Mouse (Mus musculus) stomach, embryonic 16.5 days (tissue): ENCODE data around the gene Il11. TPM values are rescaled to one million over a fixed set of nuclear protein-coding genes. Genes with fewer than 3 reads are reported as not detected.

Source experiments
- polyA plus RNA-seq: library from polyadenylated mRNA; unstranded; fragments of >200 nt; fragmentation: Nextera tagmentation; extraction: Ambion mirVana; gene quantifications from 2 replicates; pipeline ENCODE4 v1.2.1, GENCODE M21; 2015

Gene Il11
- polyA plus RNA-seq, 1 experiment from 2014 or later, result 0.26 TPM

Other genes starting within 250 kb of the Il11 start
- 8.5 TPM in 2 replicates for gene Syt5, start 235.3 kb downstream of the Il11 start, polyA plus RNA-seq
- 0.92 and 1.0 TPM in 2 replicates for gene Ptprh, start 178.8 kb downstream of the Il11 start, polyA plus RNA-seq
- gene Tmem86b, start 151.4 kb downstream of the Il11 start, polyA plus RNA-seq, result 2.3 and 3.4 TPM in 2 replicates
- gene Ppp6r1, start 123.8 kb downstream of the Il11 start, polyA plus RNA-seq, result 2.8 and 3.8 TPM in 2 replicates
- 77.2 and 88.0 TPM in 2 replicates for gene Hspbp1, start 97.8 kb downstream of the Il11 start, polyA plus RNA-seq
- 0.86 and 0.88 TPM in 2 replicates for gene Brsk1, start 92.3 kb downstream of the Il11 start, polyA plus RNA-seq
- gene Tmem150b, start 57.6 kb downstream of the Il11 start, polyA plus RNA-seq, result 0.76 and 0.90 TPM in 2 replicates
- 59.6 and 64.3 TPM in 2 replicates for gene Kmt5c, start 42.7 kb downstream of the Il11 start, polyA plus RNA-seq
- gene Cox6b2, start 29.8 kb downstream of the Il11 start, polyA plus RNA-seq, result 61.4 and 70.0 TPM in 2 replicates
- gene Fam71e2, start 11.6 kb downstream of the Il11 start, polyA plus RNA-seq, result not detected in 2 replicates
- gene Tmem190, start 78 bp upstream of the Il11 start, polyA plus RNA-seq, result 0.72 and 0.79 TPM in 2 replicates
- 21.2 and 21.7 TPM in 2 replicates for gene Tmem238, start 6.8 kb upstream of the Il11 start, polyA plus RNA-seq
- 255 and 322 TPM in 2 replicates for gene Rpl28, start 10.0 kb upstream of the Il11 start, polyA plus RNA-seq
- 204 and 212 TPM in 2 replicates for gene Ube2s, start 29.7 kb upstream of the Il11 start, polyA plus RNA-seq
- 0.26 and 0.49 TPM in 2 replicates for gene Shisa7, start 61.8 kb upstream of the Il11 start, polyA plus RNA-seq
- gene Isoc2b, start 87.4 kb upstream of the Il11 start, polyA plus RNA-seq, result 16.7 and 17.6 TPM in 2 replicates
- 1.1 and 1.5 TPM in 2 replicates for gene Isoc2a, start 94.3 kb upstream of the Il11 start, polyA plus RNA-seq
- 0.10 TPM in 1 of 2 replicates, not detected in the other for gene Gm36210, start 123.7 kb upstream of the Il11 start, polyA plus RNA-seq
- 2.1 and 2.3 TPM in 2 replicates for gene Zfp628, start 132.4 kb upstream of the Il11 start, polyA plus RNA-seq
- 3.0 and 4.0 TPM in 2 replicates for gene Nat14, start 139.2 kb upstream of the Il11 start, polyA plus RNA-seq
- gene Ssc5d, start 142.9 kb upstream of the Il11 start, polyA plus RNA-seq, result 3.4 and 3.5 TPM in 2 replicates
- 0.26 and 0.47 TPM in 2 replicates for gene Sbk2, start 181.5 kb upstream of the Il11 start, polyA plus RNA-seq
- 0.11 TPM in 1 of 2 replicates, not detected in the other for gene Sbk3, start 188.3 kb upstream of the Il11 start, polyA plus RNA-seq
- gene Zfp579, start 213.3 kb upstream of the Il11 start, polyA plus RNA-seq, result 23.0 and 26.5 TPM in 2 replicates
- 17.2 and 17.5 TPM in 2 replicates for gene Zfp524, start 231.6 kb upstream of the Il11 start, polyA plus RNA-seq
- gene Fiz1, start 231.8 kb upstream of the Il11 start, polyA plus RNA-seq, result 18.9 and 22.6 TPM in 2 replicates
- 0.99 and 1.3 TPM in 2 replicates for gene Gm44973, start 232.6 kb upstream of the Il11 start, polyA plus RNA-seq
- gene Zfp865, start 237.5 kb upstream of the Il11 start, polyA plus RNA-seq, result 3.7 and 4.1 TPM in 2 replicates
- gene Ccdc106, start 237.7 kb upstream of the Il11 start, polyA plus RNA-seq, result 20.6 and 21.9 TPM in 2 replicates